In the genomic region with DNA sequence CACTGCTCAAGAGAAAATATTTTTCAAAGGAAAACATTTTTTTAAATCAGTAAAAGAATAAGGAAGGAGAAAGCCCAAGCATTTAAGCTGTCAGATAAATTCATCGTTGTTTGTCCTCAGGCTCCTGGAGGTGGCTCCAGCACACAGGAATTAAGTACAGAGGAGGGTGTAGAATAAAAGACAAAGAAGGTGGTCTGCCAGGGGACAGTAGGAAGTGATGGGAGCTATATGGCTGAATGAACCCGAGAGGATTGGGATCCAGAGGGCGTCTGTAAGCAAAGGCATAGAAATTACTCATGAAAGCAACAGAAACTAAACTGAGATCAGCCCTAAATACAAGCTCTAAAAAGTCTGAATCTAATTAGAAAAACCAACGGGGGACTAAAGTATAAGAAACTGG, we compare ENCODE assay signal across 14 mouse cellular contexts.
DNase-seq lines count a peak whose midpoint lies in the region; ATAC-seq and TF ChIP-seq lines count a peak whose summit lies in the region.
"Had no signal": no experiment of that assay in that cellular context is flagged by ENCODE, and none has a peak within 500 bp of the region (broad histone marks: within the 10 kb centered on the region; RNA-seq: fewer than 3 reads in every experiment).

No protein-coding gene starts in this region.

- no peaks in the 10 kb centered on the region for H3K36me3 ChIP-seq in forebrain, embryonic 10.5 days (replicated peaks)
- H3K36me3 ChIP-seq in forebrain, embryonic 15.5 days: no peaks in the 10 kb centered on the region
- no peaks in the 10 kb centered on the region for H3K36me3 ChIP-seq in embryonic facial prominence, embryonic 13.5 days
- no peaks in the 10 kb centered on the region for H3K36me3 ChIP-seq in hindbrain, postnatal 0 days (ENCODE audit: insufficient read depth, low read length)
- no peaks in the 10 kb centered on the region for H3K36me3 ChIP-seq in midbrain, embryonic 15.5 days (replicated peaks)
- H3K36me3 ChIP-seq: intestine, embryonic 15.5 days had no signal

- WGBS in forebrain, embryonic 10.5 days: 6% methylated on average over 4 of the region's 4 CpGs
- WGBS in forebrain, embryonic 15.5 days: 7% methylated on average over 4 of the region's 4 CpGs
- WGBS in embryonic facial prominence, embryonic 13.5 days: 9% methylated on average over 4 of the region's 4 CpGs
- WGBS in hindbrain, postnatal 0 days: 19% methylated on average over 4 of the region's 4 CpGs
- 8% methylated on average over 4 of the region's 4 CpGs for WGBS in midbrain, embryonic 15.5 days

- H3K9ac ChIP-seq in forebrain, embryonic 15.5 days (replicated peaks): no peak overlapping the region
- H3K9ac ChIP-seq in embryonic facial prominence, embryonic 13.5 days: no peak overlapping the region
- no peak overlapping the region for H3K9ac ChIP-seq in hindbrain, postnatal 0 days (replicated peaks; ENCODE audit: low read length)
- H3K9ac ChIP-seq in midbrain, embryonic 15.5 days: no peak overlapping the region
- H3K9ac ChIP-seq: intestine, embryonic 15.5 days; liver, embryonic 14.5 days had no signal

- ATAC-seq in forebrain, embryonic 15.5 days (replicated peaks): no peak
- no peak for ATAC-seq in embryonic facial prominence, embryonic 13.5 days (ENCODE audit: insufficient number of reproducible peaks, insufficient read depth, low FRiP score, low TSS enrichment, low read depth)
- ATAC-seq in hindbrain, postnatal 0 days: peak; percentile 29; the same call in 1 of the 2 replicates
- peak; percentile 51; the same call in 1 of the 2 replicates for ATAC-seq in midbrain, embryonic 15.5 days (replicated peaks)
- ATAC-seq: intestine, embryonic 15.5 days; Patski had no signal

- H3K4me2 ChIP-seq in forebrain, embryonic 15.5 days (replicated peaks): no peak overlapping the region
- peak overlapping the region; percentile 26 for H3K4me2 ChIP-seq in embryonic facial prominence, embryonic 13.5 days
- peak overlapping the region; percentile 0; the same call in 1 of the 2 replicates for H3K4me2 ChIP-seq in hindbrain, postnatal 0 days (ENCODE audit: low read depth, low read length)
- no peak overlapping the region for H3K4me2 ChIP-seq in midbrain, embryonic 15.5 days
- H3K4me2 ChIP-seq: intestine, embryonic 15.5 days had no signal

- peaks cover 82% of the 10 kb centered on the region for H3K27me3 ChIP-seq in forebrain, embryonic 10.5 days (ENCODE audit: poor library complexity, severe bottlenecking)
- H3K27me3 ChIP-seq in forebrain, embryonic 15.5 days: no peaks in the 10 kb centered on the region
- no peaks in the 10 kb centered on the region for H3K27me3 ChIP-seq in embryonic facial prominence, embryonic 13.5 days
- no peaks in the 10 kb centered on the region for H3K27me3 ChIP-seq in hindbrain, postnatal 0 days (ENCODE audit: insufficient read depth, low read length)
- no peaks in the 10 kb centered on the region for H3K27me3 ChIP-seq in midbrain, embryonic 15.5 days (replicated peaks)
- H3K27me3 ChIP-seq: intestine, embryonic 15.5 days had no signal

- H3K4me3 ChIP-seq in forebrain, embryonic 10.5 days: peak overlapping the region; percentile 0; the same call in 1 of the 2 replicates
- no peak overlapping the region for H3K4me3 ChIP-seq in forebrain, embryonic 15.5 days
- H3K4me3 ChIP-seq in embryonic facial prominence, embryonic 13.5 days: no peak overlapping the region
- no peak overlapping the region for H3K4me3 ChIP-seq in hindbrain, postnatal 0 days (ENCODE audit: low read length)
- no peak overlapping the region for H3K4me3 ChIP-seq in midbrain, embryonic 15.5 days
- H3K4me3 ChIP-seq: intestine, embryonic 15.5 days had no signal

- H3K4me1 ChIP-seq in forebrain, embryonic 10.5 days: peaks cover 37% of the 10 kb centered on the region
- peaks cover 21% of the 10 kb centered on the region for H3K4me1 ChIP-seq in forebrain, embryonic 15.5 days
- peaks cover 26% of the 10 kb centered on the region for H3K4me1 ChIP-seq in embryonic facial prominence, embryonic 13.5 days
- H3K4me1 ChIP-seq in hindbrain, postnatal 0 days (ENCODE audit: insufficient read depth, low read length): no peaks in the 10 kb centered on the region; the same call in 1 of the 2 replicates
- peaks cover 16% of the 10 kb centered on the region; the same call in 1 of the 2 replicates for H3K4me1 ChIP-seq in midbrain, embryonic 15.5 days
- H3K4me1 ChIP-seq: intestine, embryonic 15.5 days had no signal

- H3K9me3 ChIP-seq in forebrain, embryonic 10.5 days: no peaks in the 10 kb centered on the region
- no peaks in the 10 kb centered on the region for H3K9me3 ChIP-seq in forebrain, embryonic 15.5 days
- no peaks in the 10 kb centered on the region for H3K9me3 ChIP-seq in embryonic facial prominence, embryonic 13.5 days
- H3K9me3 ChIP-seq in hindbrain, postnatal 0 days (ENCODE audit: low read length): no peaks in the 10 kb centered on the region
- H3K9me3 ChIP-seq in midbrain, embryonic 15.5 days: no peaks in the 10 kb centered on the region
- H3K9me3 ChIP-seq: intestine, embryonic 15.5 days had no signal

- no peak for TF ChIP-seq CTCF in hindbrain, postnatal 0 days (IDR thresholded peaks at IDR 0.05; ENCODE audit: low read depth)

- no peak for DNase-seq in forebrain, embryonic 10.5 days (ENCODE audit: extremely low spot score, low spot score)
- no peak for DNase-seq in hindbrain, postnatal 0 days (ENCODE audit: low spot score)
- no peak for DNase-seq in urinary bladder, postnatal 10 days (ENCODE audit: low spot score)
- DNase-seq in adrenal gland, adult 2 months: no peak
- no peak for DNase-seq in kidney, adult 18-20 months
- DNase-seq: adrenal gland, adult 8-10 months; kidney, postnatal 14 days; lung, postnatal 14 days had no signal

- peak overlapping the region; percentile 56 for H3K27ac ChIP-seq in forebrain, embryonic 10.5 days
- H3K27ac ChIP-seq in forebrain, embryonic 15.5 days (replicated peaks): no peak overlapping the region
- H3K27ac ChIP-seq in embryonic facial prominence, embryonic 13.5 days: peak overlapping the region; percentile 73
- peak overlapping the region; percentile 62 for H3K27ac ChIP-seq in hindbrain, postnatal 0 days
- H3K27ac ChIP-seq in midbrain, embryonic 15.5 days: peak overlapping the region; percentile 9
- H3K27ac ChIP-seq: intestine, embryonic 15.5 days; liver, embryonic 14.5 days had no signal

Comparison
In these comparisons a context has a peak if more than half of its experiments do, and no peak if none do; other contexts are left out.
1. ATAC-seq: peak in hindbrain, postnatal 0 days (single experiment) and midbrain, embryonic 15.5 days (single experiment); none in forebrain, embryonic 15.5 days (single experiment) and embryonic facial prominence, embryonic 13.5 days (single experiment).
2. H3K4me2 ChIP-seq: peak in embryonic facial prominence, embryonic 13.5 days (single experiment) and hindbrain, postnatal 0 days (single experiment); none in forebrain, embryonic 15.5 days (single experiment) and midbrain, embryonic 15.5 days (single experiment).